Comparison of ENCODE assay signal across 32 mouse cellular contexts in genomic region chr11:115348681-115349248, GRCm38 (mm10). TPM values are rescaled to one million over a fixed set of nuclear protein-coding genes. Genes with fewer than 3 reads are reported as not detected.
DNase-seq lines count a peak whose midpoint lies in the region; ATAC-seq and TF ChIP-seq lines count a peak whose summit lies in the region.
"Had no signal": no experiment of that assay in that cellular context is flagged by ENCODE, and none has a peak within 500 bp of the region (broad histone marks: within the 10 kb centered on the region; RNA-seq: fewer than 3 reads in every experiment).

No protein-coding gene starts in this region.

- TF ChIP-seq RAD21 in MEL (IDR thresholded peaks at IDR 0.05; ENCODE audit: low read depth, low read length): no peak

- no peak overlapping the region for H3K4me2 ChIP-seq in liver, embryonic 14.5 days (ENCODE audit: low read depth)
- H3K4me2 ChIP-seq: forebrain, embryonic 13.5 days; heart, embryonic 13.5 days; neural tube, embryonic 15.5 days; stomach, embryonic 15.5 days had no signal

- H3K9me3 ChIP-seq in MEL (replicated peaks; ENCODE audit: insufficient read depth, low read length): no peaks in the 10 kb centered on the region
- H3K9me3 ChIP-seq in liver, embryonic 14.5 days (ENCODE audit: control insufficient read depth, low read length): no peaks in the 10 kb centered on the region
- H3K9me3 ChIP-seq: forebrain, embryonic 13.5 days; heart, embryonic 13.5 days; neural tube, embryonic 15.5 days; stomach, embryonic 15.5 days had no signal

- 34% methylated on average over 17 of the region's 17 CpGs for WGBS in liver, embryonic 14.5 days (ENCODE audit: insufficient replicate concordance)

- TF ChIP-seq POLR2A in MEL (IDR thresholded peaks at IDR 0.05; ENCODE audit: control insufficient read depth in 1 of 2, insufficient read depth in 1 of 2, low read depth in 1 of 2, low read length in 2 of 2, poor library complexity in 1 of 2): no peak

- no peak overlapping the region for H3K27ac ChIP-seq in MEL (ENCODE audit: control insufficient read depth, low read depth, low read length)
- H3K27ac ChIP-seq in liver, embryonic 14.5 days: no peak overlapping the region
- H3K27ac ChIP-seq: forebrain, embryonic 13.5 days; heart, embryonic 13.5 days; hindbrain, postnatal 0 days; neural tube, embryonic 15.5 days; stomach, embryonic 15.5 days had no signal

- H3K4me1 ChIP-seq in MEL (ENCODE audit: control insufficient read depth in 1 of 2, insufficient read depth in 2 of 2, low read length in 2 of 2): peaks cover 2 to 21% of the 10 kb centered on the region in 2 experiments; a peak in 2 of 4 replicates
- no peaks in the 10 kb centered on the region for H3K4me1 ChIP-seq in liver, embryonic 14.5 days (replicated peaks; ENCODE audit: control insufficient read depth in 2 of 2, insufficient read depth in 2 of 2, low read length in 1 of 2)
- H3K4me1 ChIP-seq: heart, embryonic 13.5 days had no signal

- DNase-seq in kidney, postnatal 4 days: peak; percentile 29 to 31
- DNase-seq in kidney, adult 18-20 months: no peak
- DNase-seq in MEL (ENCODE audit: low read depth, low spot score): peak; percentile 86
- DNase-seq in c-Kit-positive CD71-positive TER-119-positive erythroid progenitor cells, embryonic 14.5 days (ENCODE audit: low spot score): peak; percentile 13
- DNase-seq in liver, embryonic 14.5 days (ENCODE audit: low read depth in 3 of 3, low spot score in 3 of 3): no peak
- no peak for DNase-seq in spleen, postnatal 36 days (ENCODE audit: low spot score in 2 of 2)
- DNase-seq: adrenal gland, postnatal 36 days; cerebellum, adult 2 months; gastrocnemius, postnatal 10 days; heart, adult 11 months; layer of hippocampus, postnatal 36 days; midbrain, embryonic 14.5 days; spleen, adult 18-20 months; thymus, adult 18-20 months had no signal

- peaks cover 0 to 2% of the 10 kb centered on the region in 2 experiments; a peak in 1 of 4 replicates for H3K36me3 ChIP-seq in MEL (ENCODE audit: control insufficient read depth in 1 of 2, insufficient read depth in 2 of 2, low read length in 2 of 2)
- H3K36me3 ChIP-seq in liver, embryonic 14.5 days (replicated peaks; ENCODE audit: control insufficient read depth, insufficient read depth, low read depth): no peaks in the 10 kb centered on the region
- H3K36me3 ChIP-seq: heart, embryonic 13.5 days had no signal

- no peaks in the 10 kb centered on the region for H3K79me2 ChIP-seq in MEL (ENCODE audit: control insufficient read depth, insufficient read depth, low read length, poor library complexity)

- H3K4me3 ChIP-seq in MEL (ENCODE audit: control insufficient read depth in 1 of 2, insufficient read depth in 1 of 2, low read depth in 2 of 2, low read length in 2 of 2): peak overlapping the region; percentile 42 to 59
- H3K4me3 ChIP-seq in liver, embryonic 14.5 days (ENCODE audit: insufficient read depth in 1 of 2, low read depth in 2 of 2, low read length in 2 of 2): no peak overlapping the region
- H3K4me3 ChIP-seq: erythroblast, embryonic 14.5 days; forebrain, embryonic 13.5 days; heart, embryonic 13.5 days; myocyte; neural tube, embryonic 15.5 days; stomach, embryonic 15.5 days had no signal

- H3K27me3 ChIP-seq in MEL (ENCODE audit: control insufficient read depth in 1 of 2, insufficient read depth in 2 of 2, low read length in 2 of 2): no peaks in the 10 kb centered on the region
- H3K27me3 ChIP-seq in liver, embryonic 14.5 days (ENCODE audit: control insufficient read depth, insufficient read depth, low read length): peaks cover 5% of the 10 kb centered on the region; the same call in 1 of the 2 replicates

- peak overlapping the region; percentile 31 for H3K9ac ChIP-seq in MEL (ENCODE audit: control insufficient read depth, low read depth, low read length, poor library complexity, severe bottlenecking)
- H3K9ac ChIP-seq in liver, embryonic 14.5 days (replicated peaks): no peak overlapping the region
- H3K9ac ChIP-seq: forebrain, embryonic 13.5 days; heart, embryonic 13.5 days; neural tube, embryonic 15.5 days; stomach, embryonic 15.5 days had no signal

- peak in 1 of 2 experiments; percentile 26; a peak in 1 of 4 replicates for TF ChIP-seq EP300 in MEL (IDR thresholded peaks at IDR 0.05; ENCODE audit: low read depth in 1 of 2, low read length in 2 of 2)
- TF ChIP-seq EP300 in liver, embryonic 14.5 days (IDR thresholded peaks at IDR 0.05; ENCODE audit: low read depth): no peak

- peak; percentile 37; the same call in 1 of the 2 replicates for ATAC-seq in liver, embryonic 14.5 days (ENCODE audit: insufficient read depth)
- ATAC-seq in monocyte, adult 5-6 weeks (replicated peaks; ENCODE audit: insufficient number of reproducible peaks, low FRiP score, low TSS enrichment, poor library complexity, severe bottlenecking): no peak
- ATAC-seq: forebrain, embryonic 13.5 days; hindbrain, postnatal 0 days had no signal

- TF ChIP-seq CTCF in MEL (IDR thresholded peaks at IDR 0.05 in 2 of 3, conservative IDR thresholded peaks at IDR 0.05 in 1 of 3; ENCODE audit: control insufficient read depth in 1 of 3, insufficient read depth in 1 of 3, low read depth in 2 of 3, low read length in 3 of 3, poor library complexity in 1 of 3, severe bottlenecking in 1 of 3): peak in 2 of 3 experiments; percentile 22 to 35; a peak in 3 of 6 replicates
- TF ChIP-seq CTCF in liver, embryonic 14.5 days (IDR thresholded peaks at IDR 0.05; ENCODE audit: low read depth): no peak

TF ChIP-seq in MEL, 35 proteins besides CTCF, POLR2A, EP300 and RAD21 (continues in another document):
- TF ChIP-seq GATA1 (IDR thresholded peaks at IDR 0.05; ENCODE audit: low read depth, low read length) (no peak), USF1 (IDR thresholded peaks at IDR 0.05; ENCODE audit: low read depth, low read length) (peak; percentile 96), MXI1 (IDR thresholded peaks at IDR 0.05; ENCODE audit: low read depth, low read length) (no peak), GABPA (IDR thresholded peaks at IDR 0.05; ENCODE audit: low read depth, low read length) (no peak), MAX (IDR thresholded peaks at IDR 0.05; ENCODE audit: low read length) (peak; percentile 60), HCFC1 (IDR thresholded peaks at IDR 0.05; ENCODE audit: low read depth, low read length) (no peak), MYB (IDR thresholded peaks at IDR 0.05; ENCODE audit: low read depth, low read length) (no peak), MEF2A (IDR thresholded peaks at IDR 0.05; ENCODE audit: extremely low read depth, insufficient replicate concordance, low read depth, low read length, poor library complexity, severe bottlenecking) (no peak), ZC3H11A (IDR thresholded peaks at IDR 0.05; ENCODE audit: low read depth, low read length) (no peak), USF2 (IDR thresholded peaks at IDR 0.05; ENCODE audit: borderline replicate concordance in 1 of 2, insufficient read depth in 1 of 2, low read depth in 1 of 2, low read length in 2 of 2) (peak; percentile 53 to 74), MAZ (IDR thresholded peaks at IDR 0.05; ENCODE audit: low read depth, low read length) (no peak), POLR2AphosphoS2 (IDR thresholded peaks at IDR 0.05; ENCODE audit: low read length) (no peak), MAFK (IDR thresholded peaks at IDR 0.05; ENCODE audit: borderline replicate concordance, low read depth, low read length) (no peak), SIN3A (IDR thresholded peaks at IDR 0.05; ENCODE audit: low read length) (no peak), ELF1 (IDR thresholded peaks at IDR 0.05; ENCODE audit: low read depth, low read length) (no peak), ZKSCAN1 (IDR thresholded peaks at IDR 0.05; ENCODE audit: low read depth, low read length) (no peak), KAT2A (conservative IDR thresholded peaks at IDR 0.05; ENCODE audit: low read depth, low read length) (no peak), RCOR1 (IDR thresholded peaks at IDR 0.05; ENCODE audit: low read depth, low read length) (no peak), ZNF384 (IDR thresholded peaks at IDR 0.05; ENCODE audit: low read depth, low read length) (no peak)

RNA-seq across cellular contexts. Expression of gene Otop3, which starts 14.2 kb away (rescaled TPM):
- total RNA-seq in MEL (2012; rRNA removed): not detected in 2 replicates
- polyA plus RNA-seq in MEL (2012; ENCODE audit: insufficient read depth in 1 of 2, insufficient read length in 2 of 2, low read depth in 1 of 2, low replicate concordance in 2 of 2, missing spikeins in 1 of 2): not detected
- not detected in 2 replicates for polyA plus RNA-seq in liver, embryonic 14.5 days (2012; rRNA removed)
- not detected in 2 replicates for polyA plus RNA-seq in liver, embryonic 14.5 days (2014; fragmentation: Nextera tagmentation; extraction: Ambion mirVana)
- total RNA-seq in monocyte, adult 5-6 weeks (2017): 0.39 TPM in 1 of 3 replicates, not detected in the others
- total RNA-seq: adrenal gland, postnatal 36 days; common myeloid progenitor, adult 5-6 weeks; ES-E14; gastrocnemius, postnatal 10 days; hematopoietic stem cell, adult 5-6 weeks; liver, adult 2 months; megakaryocyte progenitor cell, adult 5-6 weeks had no signal
- polyA plus RNA-seq: C2C12; embryonic facial prominence, embryonic 11.5 days; erythroblast, embryonic 14.5 days; forebrain, embryonic 13.5 days; heart, embryonic 13.5 days; kidney, embryonic 14.5 days; liver, adult 2 months; lung, embryonic 16.5 days; myocyte; urinary bladder, adult 2 months had no signal

RNA-seq across cellular contexts. Expression of gene Hid1, which starts 18.8 kb away (rescaled TPM):
- 0.88 and 1.1 TPM in 2 replicates for total RNA-seq in MEL (2012; rRNA removed)
- polyA plus RNA-seq in MEL (2012; ENCODE audit: insufficient read depth in 1 of 2, insufficient read length in 2 of 2, low read depth in 1 of 2, low replicate concordance in 2 of 2, missing spikeins in 1 of 2): 1 to 10 TPM in 1 of 2 experiments, not detected in 1; 3.0 TPM
- 0.54 and 0.59 TPM in 2 replicates for polyA plus RNA-seq in liver, embryonic 14.5 days (2012; rRNA removed)
- 0.50 and 0.86 TPM in 2 replicates for polyA plus RNA-seq in liver, embryonic 14.5 days (2014; fragmentation: Nextera tagmentation; extraction: Ambion mirVana)
- total RNA-seq in monocyte, adult 5-6 weeks (2017): 4.7 to 13.4 TPM (median 7.5 TPM) in 3 replicates
- polyA plus RNA-seq: erythroblast, embryonic 14.5 days had no signal

RNA-seq across cellular contexts. Expression of gene Ush1g, which starts 26.9 kb away (rescaled TPM):
- not detected in 2 replicates for total RNA-seq in MEL (2012; rRNA removed)
- not detected for polyA plus RNA-seq in MEL (2012; ENCODE audit: insufficient read depth in 1 of 2, insufficient read length in 2 of 2, low read depth in 1 of 2, low replicate concordance in 2 of 2, missing spikeins in 1 of 2)
- polyA plus RNA-seq in liver, embryonic 14.5 days (2012; rRNA removed): 0.04 and 0.06 TPM in 2 replicates
- 0.06 and 0.16 TPM in 2 replicates for polyA plus RNA-seq in liver, embryonic 14.5 days (2014; fragmentation: Nextera tagmentation; extraction: Ambion mirVana)
- not detected in 3 replicates for total RNA-seq in monocyte, adult 5-6 weeks (2017)
- total RNA-seq: common myeloid progenitor, adult 5-6 weeks; ES-E14; hematopoietic stem cell, adult 5-6 weeks; megakaryocyte progenitor cell, adult 5-6 weeks had no signal
- polyA plus RNA-seq: embryonic facial prominence, embryonic 11.5 days; erythroblast, embryonic 14.5 days; forebrain, embryonic 13.5 days; kidney, embryonic 14.5 days; lung, embryonic 16.5 days; urinary bladder, adult 2 months had no signal

RNA-seq across cellular contexts. Expression of gene Cdr2l, which starts 33.0 kb away (rescaled TPM):
- total RNA-seq in MEL (2012; rRNA removed): 6.3 and 8.2 TPM in 2 replicates
- polyA plus RNA-seq in MEL (2012; ENCODE audit: insufficient read depth in 1 of 2, insufficient read length in 2 of 2, low read depth in 1 of 2, low replicate concordance in 2 of 2, missing spikeins in 1 of 2): 1 to 10 TPM in 1 of 2 experiments, not detected in 1; 5.2 TPM
- 1.5 and 1.7 TPM in 2 replicates for polyA plus RNA-seq in liver, embryonic 14.5 days (2012; rRNA removed)
- polyA plus RNA-seq in liver, embryonic 14.5 days (2014; fragmentation: Nextera tagmentation; extraction: Ambion mirVana): 0.86 and 1.0 TPM in 2 replicates
- total RNA-seq in monocyte, adult 5-6 weeks (2017): not detected in 3 replicates

RNA-seq across cellular contexts. Expression of gene Otop2, which starts 41.8 kb away (rescaled TPM):
- not detected in 2 replicates for total RNA-seq in MEL (2012; rRNA removed)
- not detected for polyA plus RNA-seq in MEL (2012; ENCODE audit: insufficient read depth in 1 of 2, insufficient read length in 2 of 2, low read depth in 1 of 2, low replicate concordance in 2 of 2, missing spikeins in 1 of 2)
- not detected in 2 replicates for polyA plus RNA-seq in liver, embryonic 14.5 days (2012; rRNA removed)
- not detected in 2 replicates for polyA plus RNA-seq in liver, embryonic 14.5 days (2014; fragmentation: Nextera tagmentation; extraction: Ambion mirVana)
- total RNA-seq in monocyte, adult 5-6 weeks (2017): not detected in 3 replicates
- total RNA-seq: adrenal gland, postnatal 36 days; common myeloid progenitor, adult 5-6 weeks; gastrocnemius, postnatal 10 days; hematopoietic stem cell, adult 5-6 weeks; liver, adult 2 months; megakaryocyte progenitor cell, adult 5-6 weeks had no signal
- polyA plus RNA-seq: C2C12; embryonic facial prominence, embryonic 11.5 days; erythroblast, embryonic 14.5 days; forebrain, embryonic 13.5 days; heart, embryonic 13.5 days; liver, adult 2 months; lung, embryonic 16.5 days; midbrain, embryonic 14.5 days; urinary bladder, adult 2 months had no signal

Comparison
In these comparisons a context has a peak if more than half of its experiments do, and no peak if none do; other contexts are left out.
1. DNase-seq: peak in kidney, postnatal 4 days (2 of 2), MEL (single experiment) and c-Kit-positive CD71-positive TER-119-positive erythroid progenitor cells, embryonic 14.5 days (single experiment); none in kidney, adult 18-20 months (single experiment), liver, embryonic 14.5 days (0 of 3) and spleen, postnatal 36 days (0 of 2).
2. H3K4me3 ChIP-seq: peak in MEL (2 of 2); none in liver, embryonic 14.5 days (0 of 2).